Mouse (Mus musculus) stomach, embryonic 16.5 days (tissue): ENCODE results near the gene Hnrnpa2b1. TPM values are rescaled to one million over a fixed set of nuclear protein-coding genes. Genes with fewer than 3 reads are reported as not detected.

Experiments
- polyA plus RNA-seq: library from polyadenylated mRNA; unstranded; fragments of >200 nt; fragmentation: Nextera tagmentation; extraction: Ambion mirVana; gene quantifications from 2 replicates; pipeline ENCODE4 v1.2.1, GENCODE M21; 2015

Gene Hnrnpa2b1
- polyA plus RNA-seq, 1 experiment from 2014 or later = 1,504 TPM

Other genes with a start within 250 kb of the Hnrnpa2b1 start
- 7.0 and 7.4 TPM in 2 replicates for gene Nfe2l3, start 37.2 kb downstream of the Hnrnpa2b1 start, polyA plus RNA-seq
- gene Cbx3, start 466 bp upstream of the Hnrnpa2b1 start, polyA plus RNA-seq = 335 and 396 TPM in 2 replicates
- 16.0 and 17.1 TPM in 2 replicates for gene Snx10, start 54.0 kb upstream of the Hnrnpa2b1 start, polyA plus RNA-seq